Mouse (Mus musculus) midbrain, embryonic 13.5 days (tissue): ENCODE measurements at regions not wholly inside any gene's neighbourhood (a gene's known extent, or its start where the extent isn't known, plus 50 kb on each side); places are given as distances from the start of the nearest gene placed in this dataset.

Experiments used
- ATAC-seq: fragments of 200-750 bp; cut with Nextera tagmentation; 2 replicates; pipeline ENCODE4 v1.8.0; 2017; ENCODE audit warnings: mild to moderate bottlenecking, moderate TSS enrichment, moderate library complexity
- H3K27ac ChIP-seq: fragments of 300-500 bp; sonication (generic); 2 replicates; pipeline ENCODE4 v1.5.1; 2015; ENCODE audit warnings: inconsistent platforms, mild to moderate bottlenecking, moderate library complexity
- H3K27me3 ChIP-seq: fragments of 300-500 bp; sonication (generic); 2 replicates; pipeline ENCODE4 v1.6.1; 2015; ENCODE audit warnings: mild to moderate bottlenecking, inconsistent platforms
- H3K36me3 ChIP-seq: fragments of 300-500 bp; sonication (generic); 2 replicates; pipeline ENCODE4 v1.6.1; 2015; ENCODE audit warnings: mild to moderate bottlenecking, inconsistent platforms
- H3K4me1 ChIP-seq: fragments of 300-500 bp; sonication (generic); replicated peaks from 2 replicates; pipeline ENCODE4 v1.6.1; 2015; ENCODE audit warnings: inconsistent platforms
- H3K4me2 ChIP-seq: fragments of 300-500 bp; sonication (generic); replicated peaks from 2 replicates; pipeline ENCODE4 v1.6.1; 2015; ENCODE audit warnings: moderate library complexity, mild to moderate bottlenecking, inconsistent platforms
- H3K4me3 ChIP-seq: fragments of 300-500 bp; sonication (generic); replicated peaks from 2 replicates; pipeline ENCODE4 v1.5.1; 2015; ENCODE audit warnings: mild to moderate bottlenecking, inconsistent platforms
- H3K9ac ChIP-seq: fragments of 300-500 bp; sonication (generic); replicated peaks from 2 replicates; pipeline ENCODE4 v1.6.1; 2015; ENCODE audit warnings: mild to moderate bottlenecking, inconsistent platforms
- H3K9me3 ChIP-seq: fragments of 300-500 bp; sonication (generic); 2 replicates; pipeline ENCODE4 v1.6.1; 2016; ENCODE audit warnings: mild to moderate bottlenecking, inconsistent platforms
- WGBS: fragments of 180-500 bp; shearing (Covaris S2); methylation state at CpG from one replicate; pipeline ENCODE4 v1.1.7; 2015; 5-methylcytosine and 5-hydroxymethylcytosine counted together

GRCm38 (mm10) chr10:104489301-104489700, 295.5 kb downstream of the Gm4340 start:
- WGBS, result 84% methylated on average over 4 of the region's 4 CpGs

GRCm38 (mm10) chr10:104490943-104491631, 297.2 kb downstream of the Gm4340 start:
- no peak overlapping the region for H3K27ac ChIP-seq
- no peak overlapping the region for H3K4me3 ChIP-seq
- no peak overlapping the region for H3K9ac ChIP-seq
- no peaks in the 10 kb centered on the region for H3K4me1 ChIP-seq
- WGBS, result 74% methylated on average over 2 of the region's 2 CpGs
- no peak for ATAC-seq
- H3K9me3 ChIP-seq, result no peaks in the 10 kb centered on the region
- no peaks in the 10 kb centered on the region for H3K27me3 ChIP-seq
- H3K4me2 ChIP-seq, result no peak overlapping the region
- no peaks in the 10 kb centered on the region for H3K36me3 ChIP-seq

More at GRCm38 (mm10) chr10:104489301-104489700, 295.5 kb downstream of the Gm4340 start:
- Histone ChIP-seq H3K9ac (no peak overlapping the region), H3K4me2 (no peak overlapping the region), H3K36me3 (no peaks in the 10 kb centered on the region), H3K4me1 (no peaks in the 10 kb centered on the region), H3K27me3 (no peaks in the 10 kb centered on the region), H3K27ac (no peak overlapping the region), H3K4me3 (no peak overlapping the region), H3K9me3 (no peaks in the 10 kb centered on the region)
- ATAC-seq, result no peak
